Mouse (Mus musculus): ENCODE results near the gene Raver2.
"Not testable (repeated sequence)": the region's sequence is repeated elsewhere in the genome, so short reads cannot be mapped to it uniquely, and the experiment has no call there.

The Raver2 gene

DNA sequence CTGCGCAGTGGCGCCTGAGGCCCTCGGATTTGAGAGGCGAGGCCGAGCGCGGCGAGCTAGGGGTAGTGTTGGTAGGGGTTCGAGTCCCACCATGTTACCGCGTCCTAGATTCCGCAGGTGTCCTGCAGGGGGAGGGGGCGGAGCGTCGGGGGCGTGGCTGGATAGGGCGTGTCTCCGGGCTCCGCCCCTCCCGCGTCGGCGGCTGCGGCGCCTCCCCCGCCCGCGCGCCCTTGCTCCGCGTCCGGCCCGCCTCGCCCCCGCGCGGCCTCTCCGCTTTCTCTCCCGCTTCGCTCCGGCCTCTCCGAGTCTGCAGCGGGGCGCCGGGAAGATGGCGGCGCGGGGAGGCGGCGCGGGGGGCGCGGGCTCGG, at the start of gene Raver2:
Raver2 (plus strand) TSS at position 198 of the 368 bp plus-strand sequence.
- DNase-seq (ENCODE audit: extremely low read depth, insufficient read length, low spot score): no peak

DNA sequence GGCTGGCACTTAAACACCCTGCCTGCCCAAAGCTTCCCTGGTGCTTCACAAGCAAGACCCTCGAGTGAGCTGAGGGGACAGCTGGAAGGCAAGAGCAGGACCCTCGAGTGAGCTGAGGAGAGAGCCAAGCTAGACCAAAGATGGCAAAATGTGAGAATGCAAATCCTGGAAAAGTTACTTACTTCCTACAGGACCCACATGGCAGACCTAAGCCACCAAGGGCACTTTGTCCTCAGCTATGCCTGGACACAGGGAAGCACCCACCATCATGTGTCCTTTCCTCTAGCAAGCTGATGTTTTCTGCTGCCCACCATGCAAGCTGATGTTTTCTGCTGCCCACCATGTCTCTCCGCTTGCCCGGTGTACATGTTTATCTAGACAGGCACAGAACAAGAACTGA, 48.2 kb upstream of the Raver2 start, which contains the start of gene Gm10577:
Gm10577 (minus strand) TSS at position 101 of the 400 bp plus-strand sequence.
- no peak for DNase-seq (ENCODE audit: extremely low read depth, insufficient read length, low spot score)

DNA sequence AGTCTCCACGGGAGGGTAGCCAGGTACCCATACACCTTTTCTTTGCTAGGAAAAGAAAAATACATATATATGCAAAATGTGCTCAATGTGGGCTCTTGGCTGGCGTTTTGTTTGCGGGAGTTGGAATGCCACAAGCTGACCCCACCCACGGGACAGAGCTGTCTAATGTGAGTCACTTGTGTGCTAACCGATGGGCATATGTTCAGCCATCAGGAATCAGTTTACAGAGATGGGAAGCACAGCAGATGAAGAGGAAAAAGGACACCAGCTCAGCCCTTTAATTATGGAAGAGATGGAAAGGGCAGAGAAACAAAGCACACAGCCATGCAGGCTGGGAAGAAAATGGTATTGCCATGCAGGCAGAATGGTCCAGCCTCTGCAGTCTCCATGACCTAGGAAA, 42.2 kb upstream of the Raver2 start:
- DNase-seq (ENCODE audit: extremely low read depth, insufficient read length, low spot score): no peak

- no peak for DNase-seq (ENCODE audit: extremely low read depth, insufficient read length, low spot score)
These were observed 41.8 kb upstream of the Raver2 start for GRCm38 (mm10) chr4:101026995-101027394.

- DNase-seq (ENCODE audit: extremely low read depth, insufficient read length, low spot score): no peak
These were observed 40.9 kb upstream of the Raver2 start for GRCm38 (mm10) chr4:101027852-101028411.

GRCm38 (mm10) chr4:101033047-101033446, 35.7 kb upstream of the Raver2 start:
- DNase-seq (ENCODE audit: extremely low read depth, insufficient read length, low spot score): no peak

GRCm38 (mm10) chr4:101035131-101035530, 33.7 kb upstream of the Raver2 start:
- DNase-seq (ENCODE audit: extremely low read depth, insufficient read length, low spot score): no peak

- no peak for DNase-seq (ENCODE audit: extremely low read depth, insufficient read length, low spot score)
These were observed 31.6 kb upstream of the Raver2 start for GRCm38 (mm10) chr4:101037156-101037555.

DNA sequence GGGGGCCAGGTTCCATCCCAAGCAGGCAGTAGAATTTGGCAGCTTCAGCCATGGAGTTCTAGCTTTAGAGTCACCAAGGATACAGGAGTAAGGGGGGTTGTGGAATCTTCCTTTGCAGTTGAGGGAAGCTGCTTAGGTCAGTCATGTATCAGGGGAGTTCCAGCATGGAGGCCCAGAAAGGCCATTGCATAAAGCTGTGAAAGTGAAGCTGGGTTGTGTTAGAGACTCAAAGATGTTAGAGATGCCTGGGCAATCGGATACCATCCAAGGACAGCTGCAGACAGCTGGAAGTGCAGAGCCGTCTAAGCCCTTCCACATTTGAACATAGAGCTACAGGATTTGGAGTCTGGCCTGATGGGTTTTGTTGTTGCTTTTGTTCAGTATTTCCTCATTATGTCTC, 25.1 kb upstream of the Raver2 start:
- DNase-seq (ENCODE audit: extremely low read depth, insufficient read length, low spot score): no peak

GRCm38 (mm10) chr4:101044149-101044548, 24.6 kb upstream of the Raver2 start:
- DNase-seq (ENCODE audit: extremely low read depth, insufficient read length, low spot score): no peak

GRCm38 (mm10) chr4:101046576-101046975, 22.2 kb upstream of the Raver2 start:
- no peak for DNase-seq (ENCODE audit: extremely low read depth, insufficient read length, low spot score)

DNA sequence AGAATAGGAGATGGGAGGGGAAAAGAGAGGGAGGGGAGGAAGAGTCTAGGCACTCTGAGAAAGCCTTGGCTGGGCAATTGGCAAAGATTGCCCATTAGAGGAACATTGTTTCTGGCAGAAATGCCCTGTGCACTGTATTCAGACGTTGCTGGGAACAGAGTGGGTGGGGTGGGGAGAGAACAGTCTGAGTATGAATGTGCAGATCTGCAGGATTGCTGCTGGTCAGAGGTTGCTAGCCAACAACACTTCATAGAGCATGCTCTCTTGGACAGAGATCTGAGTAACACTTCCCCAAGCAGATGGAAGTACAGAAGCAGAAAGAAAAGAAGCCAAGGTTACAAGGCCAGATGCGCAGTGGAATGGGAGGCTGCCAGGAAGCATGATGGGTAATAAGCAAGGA, 6.6 kb upstream of the Raver2 start:
- DNase-seq (ENCODE audit: extremely low read depth, insufficient read length, low spot score): no peak

GRCm38 (mm10) chr4:101066401-101066800, 2.4 kb upstream of the Raver2 start:
- no peak for DNase-seq (ENCODE audit: extremely low read depth, insufficient read length, low spot score)

DNA sequence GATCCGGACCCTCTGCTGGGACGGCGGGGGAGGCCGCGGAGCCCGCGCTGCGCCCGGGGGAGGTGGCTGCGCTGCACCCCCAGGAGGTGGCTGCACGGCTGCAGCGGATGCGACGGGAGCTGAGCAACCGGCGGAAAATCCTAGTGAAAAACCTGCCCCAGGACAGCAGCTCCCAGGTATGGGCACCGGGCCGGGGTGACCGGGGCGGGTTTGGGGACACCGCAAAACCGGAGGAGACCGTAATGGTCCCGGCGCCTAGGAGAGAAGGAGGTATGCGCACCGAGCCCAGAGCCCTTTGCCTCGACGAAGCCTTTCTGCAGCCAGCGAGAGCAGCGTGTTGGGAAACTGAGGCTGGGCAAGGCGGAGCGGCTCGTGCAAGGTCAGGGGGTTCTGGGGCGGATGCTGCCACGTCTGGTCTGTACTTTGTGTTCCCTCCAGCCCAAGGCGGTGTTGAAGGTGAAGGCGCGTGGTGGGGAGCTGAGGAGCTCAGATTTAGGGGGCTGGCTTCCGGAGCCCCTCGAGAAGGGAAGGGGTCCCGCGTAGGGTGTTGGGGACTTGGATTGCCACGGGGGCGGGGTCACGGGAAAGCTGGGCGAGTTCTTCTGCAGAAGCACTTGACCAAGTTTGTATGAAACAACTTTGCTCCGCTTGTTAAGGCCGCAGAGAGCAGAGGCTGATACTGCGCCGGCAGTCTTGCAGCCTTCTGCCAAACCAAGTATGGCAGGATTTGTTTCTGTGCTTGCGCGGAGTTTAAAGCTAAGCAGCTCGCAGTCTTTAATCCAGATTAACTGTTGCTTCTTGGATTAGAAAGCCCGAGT, 580 bp downstream of the Raver2 start:
- DNase-seq (ENCODE audit: extremely low read depth, insufficient read length, low spot score): no peak

GRCm38 (mm10) chr4:101071570-101071969, 2.8 kb downstream of the Raver2 start:
- DNase-seq (ENCODE audit: extremely low read depth, insufficient read length, low spot score): no peak

DNA sequence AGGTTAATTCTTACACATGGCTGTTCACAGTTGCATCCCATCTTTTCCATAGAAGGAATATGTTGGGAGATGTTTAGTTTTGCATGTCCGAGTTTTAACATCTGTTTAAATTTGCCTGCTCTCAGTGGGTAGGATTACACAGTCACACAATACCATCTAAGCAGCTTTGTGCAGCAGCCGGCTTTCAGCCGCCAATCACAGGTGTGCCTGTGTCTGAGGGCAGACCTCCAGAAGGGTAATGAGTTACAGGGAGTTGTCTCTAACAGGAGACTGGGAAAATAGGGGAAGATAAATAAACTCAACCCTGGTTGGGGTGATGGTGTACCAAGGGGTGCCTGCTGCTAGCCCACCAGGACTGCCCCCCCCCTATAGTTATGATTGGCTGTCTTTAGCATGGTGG, 7.6 kb downstream of the Raver2 start:
- no peak for DNase-seq (ENCODE audit: extremely low read depth, insufficient read length, low spot score)

DNA sequence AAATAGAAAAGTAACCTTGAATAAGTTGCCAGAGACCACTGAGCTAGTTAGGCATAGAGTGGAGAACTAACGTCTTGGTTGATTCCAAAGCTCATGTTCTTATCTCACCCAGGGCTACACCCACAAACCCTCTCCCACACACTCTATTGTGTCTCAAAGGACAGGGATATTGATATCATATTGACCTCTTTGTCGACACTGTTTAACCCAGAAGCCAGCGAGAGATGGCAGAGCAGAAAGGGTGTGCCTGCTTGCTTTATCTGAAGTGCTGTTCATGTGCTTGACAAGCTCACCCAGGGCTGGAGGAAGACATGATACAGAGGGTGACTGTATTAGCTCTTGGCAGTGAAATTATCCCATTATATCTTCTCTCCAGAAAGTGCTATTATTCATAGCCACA, 11.2 kb downstream of the Raver2 start:
- DNase-seq (ENCODE audit: extremely low read depth, insufficient read length, low spot score): no peak

GRCm38 (mm10) chr4:101082176-101082888, 13.5 kb downstream of the Raver2 start:
- no peak for DNase-seq (ENCODE audit: extremely low read depth, insufficient read length, low spot score)

GRCm38 (mm10) chr4:101084863-101085262, 16.1 kb downstream of the Raver2 start:
- DNase-seq (ENCODE audit: extremely low read depth, insufficient read length, low spot score): no peak

DNA sequence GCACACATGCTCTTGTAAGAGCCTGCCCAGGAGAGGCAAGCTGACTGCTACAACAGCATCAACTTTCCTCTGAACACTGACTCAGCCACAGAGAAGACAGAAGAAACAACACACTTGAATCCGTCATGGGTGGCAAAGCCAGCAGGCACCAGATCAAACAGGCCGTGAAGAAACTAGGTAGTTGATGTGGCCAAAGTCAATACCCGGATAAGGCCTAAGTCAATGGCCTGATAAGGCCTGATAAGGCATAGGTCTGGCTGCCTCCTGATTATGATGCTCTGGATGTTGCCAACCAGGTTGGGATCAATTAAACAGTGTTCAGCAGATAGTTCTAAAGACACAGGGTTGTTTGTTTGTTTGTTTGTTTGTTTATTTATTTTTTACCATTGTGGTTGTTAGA, 17.3 kb downstream of the Raver2 start:
- no peak for DNase-seq (ENCODE audit: extremely low read depth, insufficient read length, low spot score)

GRCm38 (mm10) chr4:101087721-101088120, 18.9 kb downstream of the Raver2 start:
- no peak for DNase-seq (ENCODE audit: extremely low read depth, insufficient read length, low spot score)

- not testable (repeated sequence) for DNase-seq (ENCODE audit: extremely low read depth, insufficient read length, low spot score)
These were observed 21.8 kb downstream of the Raver2 start for GRCm38 (mm10) chr4:101090630-101091029.
